In the genomic region with DNA sequence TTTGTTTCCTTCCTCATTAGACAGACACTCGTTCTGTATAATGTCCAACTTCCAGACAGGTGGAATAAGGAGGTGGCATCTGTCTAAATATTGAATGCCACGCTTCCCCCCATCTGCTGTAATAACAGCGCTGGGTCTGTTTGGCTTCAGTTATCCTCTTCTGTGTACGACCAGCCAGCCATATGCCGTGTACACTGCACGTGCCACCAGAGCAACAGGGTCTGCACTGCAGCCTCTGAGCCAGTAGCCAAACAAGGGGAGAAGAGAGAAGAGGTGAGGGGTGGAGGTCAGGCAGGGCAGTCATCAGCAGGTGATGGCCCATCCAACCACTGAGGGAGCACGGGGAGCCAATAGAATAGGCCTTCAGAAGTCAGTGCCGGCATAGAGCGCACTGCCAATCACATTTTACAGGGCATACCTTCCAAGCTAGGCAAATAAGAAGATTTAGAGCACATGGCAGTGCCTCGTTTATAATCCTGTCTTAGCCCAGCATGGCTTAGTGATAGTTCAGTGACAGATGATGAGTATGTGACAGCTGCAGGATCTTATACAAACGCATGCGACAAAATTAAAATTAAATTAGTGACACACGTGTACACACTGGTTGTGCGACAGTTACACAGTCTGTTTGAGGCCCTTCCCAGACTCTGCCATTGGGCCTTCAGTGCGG, we compare ENCODE assay signal across 17 mouse cellular contexts.
DNase-seq lines count a peak whose midpoint lies in the region; ATAC-seq and TF ChIP-seq lines count a peak whose summit lies in the region.
"Had no signal": no experiment of that assay in that cellular context is flagged by ENCODE, and none has a peak within 500 bp of the region (broad histone marks: within the 10 kb centered on the region; RNA-seq: fewer than 3 reads in every experiment).

No protein-coding gene starts in this region.

- H3K27ac ChIP-seq in neural tube, embryonic 12.5 days = no peak overlapping the region
- no peak overlapping the region; the same call in 1 of the 2 replicates for H3K27ac ChIP-seq in midbrain, embryonic 12.5 days (replicated peaks)
- no peak overlapping the region for H3K27ac ChIP-seq in liver, postnatal 0 days (ENCODE audit: low read depth)

- DNase-seq in cerebellum, postnatal 10 days = peak; percentile 73 to 79
- no peak for DNase-seq in cerebellum, adult 11 months
- no peak for DNase-seq in neural tube, embryonic 10.5 days (ENCODE audit: extremely low spot score, low spot score)
- peak; percentile 96 for DNase-seq in retina, postnatal 1 day
- no peak for DNase-seq in liver, postnatal 0 days
- no peak for DNase-seq in kidney, adult 8-10 months
- DNase-seq: adrenal gland, postnatal 14 days; embryo, embryonic 11 days; heart, adult 18-20 months; heart, postnatal 10 days; kidney, adult 11 months; kidney, postnatal 4 days; lung, postnatal 36 days; right cerebral cortex, postnatal 25 days had no signal

- H3K4me1 ChIP-seq in neural tube, embryonic 12.5 days = peaks cover 3% of the 10 kb centered on the region; the same call in 1 of the 2 replicates
- H3K4me1 ChIP-seq in midbrain, embryonic 12.5 days = peaks cover 8% of the 10 kb centered on the region; the same call in 1 of the 2 replicates
- H3K4me1 ChIP-seq in liver, postnatal 0 days (ENCODE audit: insufficient read depth) = no peaks in the 10 kb centered on the region

- no peak overlapping the region for H3K4me3 ChIP-seq in neural tube, embryonic 12.5 days
- no peak overlapping the region for H3K4me3 ChIP-seq in midbrain, embryonic 12.5 days
- H3K4me3 ChIP-seq in liver, postnatal 0 days (ENCODE audit: low read depth, low read length) = no peak overlapping the region

- no peaks in the 10 kb centered on the region for H3K36me3 ChIP-seq in neural tube, embryonic 12.5 days
- H3K36me3 ChIP-seq in midbrain, embryonic 12.5 days = no peaks in the 10 kb centered on the region
- no peaks in the 10 kb centered on the region for H3K36me3 ChIP-seq in liver, postnatal 0 days (replicated peaks; ENCODE audit: insufficient read depth, low read length)

- WGBS in neural tube, embryonic 12.5 days = 79% methylated on average over 15 of the region's 15 CpGs
- 70% methylated on average over 15 of the region's 15 CpGs for WGBS in midbrain, embryonic 12.5 days
- WGBS in liver, postnatal 0 days (ENCODE audit: insufficient replicate concordance) = 76% methylated on average over 14 of the region's 15 CpGs

- H3K4me2 ChIP-seq in neural tube, embryonic 12.5 days (replicated peaks) = no peak overlapping the region
- no peak overlapping the region for H3K4me2 ChIP-seq in midbrain, embryonic 12.5 days (replicated peaks)
- H3K4me2 ChIP-seq in liver, postnatal 0 days (ENCODE audit: low read depth, low read length) = no peak overlapping the region
- H3K4me2 ChIP-seq: liver, embryonic 11.5 days had no signal

- no peak overlapping the region for H3K9ac ChIP-seq in neural tube, embryonic 12.5 days
- no peak overlapping the region for H3K9ac ChIP-seq in midbrain, embryonic 12.5 days (replicated peaks)
- H3K9ac ChIP-seq in liver, postnatal 0 days (replicated peaks) = no peak overlapping the region

- no peaks in the 10 kb centered on the region for H3K27me3 ChIP-seq in neural tube, embryonic 12.5 days (replicated peaks)
- H3K27me3 ChIP-seq in midbrain, embryonic 12.5 days = peaks cover 4% of the 10 kb centered on the region
- H3K27me3 ChIP-seq in liver, postnatal 0 days (ENCODE audit: insufficient read depth, low read length) = no peaks in the 10 kb centered on the region

- TF ChIP-seq CTCF in liver, postnatal 0 days (IDR thresholded peaks at IDR 0.05; ENCODE audit: low read depth) = no peak

- TF ChIP-seq EP300 in liver, postnatal 0 days (IDR thresholded peaks at IDR 0.05; ENCODE audit: low read depth) = no peak

- H3K9me3 ChIP-seq in neural tube, embryonic 12.5 days = no peaks in the 10 kb centered on the region
- H3K9me3 ChIP-seq in midbrain, embryonic 12.5 days = no peaks in the 10 kb centered on the region
- H3K9me3 ChIP-seq in liver, postnatal 0 days (ENCODE audit: low read length) = no peaks in the 10 kb centered on the region

- peak; percentile 56; the same call in 1 of the 2 replicates for ATAC-seq in neural tube, embryonic 12.5 days (ENCODE audit: low FRiP score, low read depth)
- ATAC-seq in midbrain, embryonic 12.5 days (ENCODE audit: low FRiP score, low read depth) = peak; percentile 38; the same call in 1 of the 2 replicates
- no peak for ATAC-seq in liver, postnatal 0 days

Comparison
In these comparisons a context has a peak if more than half of its experiments do, and no peak if none do; other contexts are left out.
1. DNase-seq: peak in cerebellum, postnatal 10 days (2 of 2) and retina, postnatal 1 day (single experiment); none in cerebellum, adult 11 months (single experiment), neural tube, embryonic 10.5 days (single experiment), liver, postnatal 0 days (single experiment) and kidney, adult 8-10 months (0 of 2).